Mouse (Mus musculus): Measurements from ENCODE around the gene Sh3bgrl3.

- no peak for TF ChIP-seq CTCF (IDR thresholded peaks at IDR 0.05; ENCODE audit: low read depth, low read length)
- no peak for TF ChIP-seq POLR2AphosphoS5 (IDR thresholded peaks at IDR 0.05; ENCODE audit: insufficient replicate concordance, low read depth, low read length)
- TF ChIP-seq GATA1 (IDR thresholded peaks at IDR 0.05; ENCODE audit: borderline replicate concordance, low read length): no peak
- no peak for TF ChIP-seq GATA2 (IDR thresholded peaks at IDR 0.05; ENCODE audit: borderline replicate concordance, low read depth, low read length)
Observed at GRCm38 (mm10) chr4:134172391-134172790, 43.8 kb upstream of the Sh3bgrl3 start.

All from G1E (cell line).